Mouse (Mus musculus) monocyte, adult 2 months (primary cell): Measurements from ENCODE around the gene Setx.

Source experiments
- DNase-seq, 2 experiments: peaks; one replicate each; pipeline ENCODE4 v3.0.0; 2022; ENCODE audit warnings: low spot score in 2 of 2, low read depth in 1 of 2

Gene Setx

GRCm38 (mm10) chr2:29217042-29217441, 93.1 kb downstream of the Setx start:
- no peak for DNase-seq

- no peak for DNase-seq
These were observed 93.9 kb downstream of the Setx start for GRCm38 (mm10) chr2:29217897-29218296.

GRCm38 (mm10) chr2:29218831-29219230, 94.8 kb downstream of the Setx start:
- DNase-seq = no peak

- DNase-seq = no peak
These were observed 98.3 kb downstream of the Setx start for GRCm38 (mm10) chr2:29222302-29222701.

GRCm38 (mm10) chr2:29223591-29224262, 99.7 kb downstream of the Setx start:
- no peak for DNase-seq

GRCm38 (mm10) chr2:29226671-29227070, 102.7 kb downstream of the Setx start:
- no peak for DNase-seq

- no peak for DNase-seq
These were observed 106.3 kb downstream of the Setx start for GRCm38 (mm10) chr2:29230191-29230835.
